Mouse (Mus musculus) limb, embryonic 14.5 days (tissue): ENCODE data around the gene Stum. TPM values are rescaled to one million over a fixed set of nuclear protein-coding genes. Genes with fewer than 3 reads are reported as not detected.
A peak's percentile ranks its signal among the peaks of the same experiment; 100 is the strongest.

Source experiments
- ATAC-seq: fragments of 200-750 bp; cut with Nextera tagmentation; 2 replicates; pipeline ENCODE4 v1.8.0; 2017; ENCODE audit warnings: low read depth, moderate number of reproducible peaks, moderate TSS enrichment; ENCODE audit not compliant: low FRiP score
- DNase-seq: peaks from one replicate; pipeline ENCODE4 v3.0.0-alpha.2; 2015; ENCODE audit warnings: low spot score
- H3K27ac ChIP-seq: fragments of 300-500 bp; sonication (generic); replicated peaks from 2 replicates; pipeline ENCODE4 v1.5.1; 2014; ENCODE audit warnings: low read depth, mild to moderate bottlenecking, low read length, moderate library complexity, mixed read lengths
- H3K27me3 ChIP-seq: fragments of 300-500 bp; sonication (generic); 2 replicates; pipeline ENCODE4 v1.6.1; 2014; ENCODE audit warnings: low read length, mixed read lengths; ENCODE audit not compliant: control insufficient read depth, insufficient read depth
- H3K36me3 ChIP-seq: fragments of 300-500 bp; sonication (generic); 2 replicates; pipeline ENCODE4 v1.6.1; 2014; ENCODE audit warnings: mild to moderate bottlenecking, low read length, moderate library complexity, mixed read lengths; ENCODE audit not compliant: control insufficient read depth, insufficient read depth
- H3K4me1 ChIP-seq: fragments of 300-500 bp; sonication (generic); 2 replicates; pipeline ENCODE4 v1.6.1; 2014; ENCODE audit warnings: antibody characterized with exemption, low read length, mixed read lengths; ENCODE audit not compliant: control insufficient read depth, insufficient read depth
- H3K4me2 ChIP-seq: fragments of 300-500 bp; sonication (generic); replicated peaks from 2 replicates; pipeline ENCODE4 v1.6.1; 2014; ENCODE audit warnings: low read depth, mild to moderate bottlenecking, low read length, moderate library complexity; ENCODE audit not compliant: severe bottlenecking
- H3K4me3 ChIP-seq: fragments of 300-500 bp; sonication (generic); replicated peaks from 2 replicates; pipeline ENCODE4 v1.5.1; 2014; ENCODE audit warnings: low read length
- H3K9ac ChIP-seq: fragments of 300-500 bp; sonication (generic); 2 replicates; pipeline ENCODE4 v1.6.1; 2014; ENCODE audit warnings: mild to moderate bottlenecking, low read depth, low read length, moderate library complexity; ENCODE audit not compliant: severe bottlenecking
- H3K9me3 ChIP-seq: fragments of 300-500 bp; sonication (generic); 2 replicates; pipeline ENCODE4 v1.6.1; 2016; ENCODE audit warnings: low read length; ENCODE audit not compliant: control insufficient read depth
- POLR2A ChIP-seq: fragments of 200-500 bp; IDR thresholded peaks from 2 replicates; pipeline ENCODE4 v1.8.0; 2012; ENCODE audit warnings: inconsistent platforms, mild to moderate bottlenecking, moderate library complexity, borderline replicate concordance; ENCODE audit not compliant: insufficient read depth, insufficient read length; ENCODE audit errors: extremely low read depth
- WGBS: fragments of 180-500 bp; shearing (Covaris S2); extraction: QIAGEN DNeasy Blood & Tissue Kit; methylation state at CpG from one replicate; pipeline ENCODE4 v1.1.7; 2014; 5-methylcytosine and 5-hydroxymethylcytosine counted together
- polyA plus RNA-seq, 2 experiments: library from polyadenylated mRNA; depleted of rRNA in 1 of 2; stranded (reverse) in 1 of 2; unstranded in 1 of 2; fragments of >200 nt; fragmentation: Nextera tagmentation in 1 of 2; extraction: Ambion mirVana in 1 of 2; gene quantifications; 2 replicates each; pipeline versions ENCODE4 v1.2.1 to v1.2.3; 2012 to 2014

Stum gene
- polyA plus RNA-seq, 2 experiments = 5.8 to 6.3 TPM

DNA sequence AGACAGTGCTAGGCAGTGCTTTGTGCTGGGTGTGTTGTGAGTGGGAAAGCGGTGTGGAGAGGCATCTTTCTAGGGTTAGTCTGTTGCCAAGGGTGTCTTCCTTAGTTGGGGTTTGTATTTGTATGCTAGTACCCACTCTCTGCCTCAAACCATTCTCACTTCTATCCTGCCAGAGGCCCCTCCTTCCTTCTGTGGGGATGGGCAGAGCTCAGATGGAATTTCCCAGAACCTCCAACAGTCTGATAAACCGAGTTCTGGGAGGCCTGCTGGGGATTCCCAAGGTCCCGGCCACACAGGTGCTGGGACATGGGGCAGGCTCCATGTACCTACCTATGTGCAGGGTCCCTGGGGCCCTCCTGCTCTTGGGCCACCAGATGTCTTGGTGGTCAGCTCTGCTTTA lies 59.4 kb downstream of the Stum start:
- H3K4me3 ChIP-seq = no peak overlapping the region
- no peak overlapping the region for H3K27ac ChIP-seq
- no peak for DNase-seq
- H3K9ac ChIP-seq = no peak overlapping the region
- no peak overlapping the region for H3K4me2 ChIP-seq
- WGBS = 69% methylated on average over 3 of the region's 3 CpGs
- ATAC-seq = no peak
- peaks cover 17% of the 10 kb centered on the region; the same call in 1 of the 2 replicates for H3K4me1 ChIP-seq
- peaks cover 25% of the 10 kb centered on the region for H3K36me3 ChIP-seq
- H3K9me3 ChIP-seq = no peaks in the 10 kb centered on the region
- TF ChIP-seq POLR2A = no peak
- no peaks in the 10 kb centered on the region for H3K27me3 ChIP-seq

DNA sequence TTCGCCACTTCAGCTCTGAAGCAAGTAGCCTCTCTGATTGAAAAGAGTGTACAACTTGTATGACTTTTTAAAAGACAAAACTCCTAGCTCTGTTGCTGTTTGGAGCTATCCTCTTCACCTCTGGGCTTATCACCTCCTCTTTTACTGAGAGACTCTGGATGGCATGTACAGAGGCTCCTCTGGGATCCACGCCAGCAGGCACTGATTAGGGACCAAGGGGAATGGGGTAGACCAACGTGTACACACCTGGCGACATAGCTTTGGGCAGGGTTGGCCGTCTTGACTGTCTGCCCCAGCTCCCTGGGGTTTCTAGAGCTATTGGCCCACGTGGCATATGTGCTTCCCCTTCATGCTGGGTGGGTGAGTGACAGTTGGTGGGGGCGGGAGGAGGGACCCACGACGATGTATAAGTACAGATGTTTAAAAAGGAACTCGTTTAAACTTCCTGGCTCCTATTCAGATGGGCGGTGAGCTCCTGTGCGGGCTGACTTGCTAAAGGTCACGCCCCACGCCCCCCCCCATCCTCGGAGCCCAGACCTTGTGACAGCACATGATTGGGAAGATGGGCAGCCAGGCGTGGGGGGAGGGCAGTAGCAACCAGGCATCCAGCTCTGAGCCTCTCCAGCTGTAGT lies 60.2 kb downstream of the Stum start:
- TF ChIP-seq POLR2A = no peak
- DNase-seq (no peak), ATAC-seq (no peak)
- H3K36me3 ChIP-seq = peaks cover 32% of the 10 kb centered on the region
- no peak overlapping the region for H3K4me3 ChIP-seq
- H3K27ac ChIP-seq = no peak overlapping the region
- peaks cover 15% of the 10 kb centered on the region; the same call in 1 of the 2 replicates for H3K4me1 ChIP-seq
- no peak overlapping the region for H3K9ac ChIP-seq
- H3K27me3 ChIP-seq = no peaks in the 10 kb centered on the region
- no peak overlapping the region for H3K4me2 ChIP-seq
- no peaks in the 10 kb centered on the region for H3K9me3 ChIP-seq
- 58% methylated on average over 14 of the region's 16 CpGs for WGBS

DNA sequence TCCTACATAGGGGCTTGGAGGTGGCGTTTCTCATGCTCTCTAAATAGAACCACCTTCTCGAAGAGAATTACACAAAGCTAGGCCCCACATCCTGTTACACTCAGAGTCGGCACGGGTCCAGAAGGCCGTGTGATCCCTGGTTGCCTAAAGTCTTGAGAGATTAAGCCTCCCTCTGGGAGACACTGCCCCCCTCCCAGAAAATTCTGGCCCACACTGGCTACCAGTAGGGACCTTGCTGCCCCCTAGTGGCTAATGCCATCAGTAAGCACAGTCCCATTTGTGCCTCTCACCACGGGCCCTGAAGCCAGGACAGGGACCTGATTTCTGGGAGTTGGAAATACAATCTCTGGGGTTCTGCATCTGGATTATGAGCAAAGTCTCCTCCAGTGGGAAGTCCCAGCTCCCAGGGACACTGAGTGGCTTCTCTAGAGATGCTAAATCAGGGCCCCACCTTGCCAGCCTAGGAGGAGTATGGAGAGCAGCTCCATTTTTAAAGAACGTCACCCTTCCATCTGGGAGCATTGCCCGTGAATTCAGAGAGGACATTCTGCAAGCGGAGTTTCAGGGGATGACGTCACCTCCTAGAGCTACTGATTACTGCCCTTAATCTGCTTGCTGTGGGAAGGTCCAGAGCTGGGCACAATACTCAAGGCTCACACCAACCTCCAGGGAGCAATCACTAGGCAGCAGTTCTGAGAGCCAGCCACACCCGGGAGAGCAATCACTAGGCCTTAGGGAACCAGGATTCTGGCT lies 61.1 kb downstream of the Stum start:
- DNase-seq (peak; percentile 82), ATAC-seq (peak; percentile 38; the same call in 1 of the 2 replicates)
- Histone ChIP-seq H3K36me3 (peaks cover 35% of the 10 kb centered on the region), H3K27me3 (no peaks in the 10 kb centered on the region), H3K4me2 (no peak overlapping the region), H3K4me3 (no peak overlapping the region), H3K9me3 (no peaks in the 10 kb centered on the region), H3K27ac (no peak overlapping the region), H3K4me1 (peaks cover 11% of the 10 kb centered on the region; the same call in 1 of the 2 replicates), H3K9ac (no peak overlapping the region)
- no peak for TF ChIP-seq POLR2A
- WGBS = 37% methylated on average over 11 of the region's 11 CpGs

DNA sequence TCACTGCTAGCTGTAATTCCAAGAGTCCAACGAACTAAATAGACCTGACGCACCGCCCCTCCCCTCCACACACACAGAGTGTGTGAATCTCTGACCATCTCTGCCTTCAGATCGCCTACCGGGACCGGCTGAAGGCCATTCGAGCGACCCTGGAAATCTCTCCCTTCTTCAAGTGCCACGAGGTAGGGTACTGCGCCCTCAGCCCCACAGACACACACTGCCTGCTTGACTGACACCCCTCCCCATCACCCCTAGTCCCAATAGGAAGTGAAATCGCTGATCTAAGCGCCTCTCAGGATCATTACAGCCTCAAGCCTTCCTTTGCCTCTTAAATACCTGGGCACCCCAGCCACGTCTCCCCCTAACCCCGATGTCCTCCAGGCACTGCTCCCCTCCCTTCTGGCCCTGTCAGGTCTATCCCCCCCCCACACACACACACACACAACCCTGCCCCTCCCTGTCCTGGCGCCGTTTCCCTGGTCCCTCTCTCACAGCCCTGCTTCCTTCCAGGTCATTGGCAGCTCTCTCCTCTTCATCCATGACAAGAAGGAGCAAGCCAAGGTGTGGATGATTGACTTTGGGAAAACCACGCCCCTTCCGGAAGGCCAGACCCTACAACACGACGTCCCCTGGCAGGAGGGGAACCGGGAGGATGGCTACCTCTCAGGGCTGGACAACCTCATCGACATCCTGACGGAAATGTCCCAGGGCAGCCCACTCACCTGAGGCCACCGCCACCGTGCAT lies 62.0 kb downstream of the Stum start:
- 63% methylated on average over 24 of the region's 25 CpGs for WGBS
- Histone ChIP-seq H3K4me2 (no peak overlapping the region), H3K4me3 (no peak overlapping the region), H3K36me3 (peaks cover 39% of the 10 kb centered on the region), H3K9me3 (no peaks in the 10 kb centered on the region), H3K27ac (no peak overlapping the region), H3K9ac (no peak overlapping the region), H3K27me3 (no peaks in the 10 kb centered on the region), H3K4me1 (peaks cover 11% of the 10 kb centered on the region; the same call in 1 of the 2 replicates)
- no peak for ATAC-seq
- TF ChIP-seq POLR2A = no peak
- DNase-seq = no peak

DNA sequence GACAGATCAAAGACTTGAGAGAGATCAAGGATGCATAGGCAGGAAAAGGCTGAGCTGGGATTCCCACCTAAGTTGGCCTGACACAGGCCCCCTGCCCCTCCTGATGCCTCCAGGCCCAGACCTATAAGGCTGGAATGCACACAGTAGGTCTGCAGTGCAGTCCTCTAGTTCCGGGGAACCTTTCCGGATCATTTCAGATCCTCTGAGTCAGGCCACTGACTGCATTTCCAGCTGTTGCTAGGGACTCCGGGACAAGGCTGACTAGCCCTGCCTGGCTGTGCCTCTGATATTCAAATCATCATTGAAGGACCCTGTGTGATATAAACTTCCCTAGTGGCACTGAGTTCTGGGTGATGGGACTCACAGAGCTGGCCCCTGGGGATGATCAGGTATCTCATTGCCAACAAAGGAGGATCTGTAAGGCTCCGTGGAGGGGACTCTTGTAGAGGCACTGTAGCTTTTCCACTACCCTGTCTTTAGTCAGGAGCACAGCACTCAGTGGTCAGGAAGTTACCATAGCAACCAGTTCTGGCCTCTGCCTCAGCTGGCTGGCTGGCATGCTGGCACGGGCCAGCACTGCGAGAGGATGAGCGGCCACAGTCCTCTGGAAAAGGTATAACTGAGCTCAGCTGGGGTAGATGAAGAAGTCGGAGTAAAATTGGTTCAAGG lies 62.7 kb downstream of the Stum start:
- no peak overlapping the region for H3K4me3 ChIP-seq
- no peak for DNase-seq
- TF ChIP-seq POLR2A = no peak
- no peak overlapping the region for H3K9ac ChIP-seq
- 0 out of 2 replicates have a peak overlapping the region, but pooled peaks have one; percentile 19 for H3K27ac ChIP-seq
- no peak overlapping the region for H3K4me2 ChIP-seq
- peaks cover 11% of the 10 kb centered on the region; the same call in 1 of the 2 replicates for H3K4me1 ChIP-seq
- no peak for ATAC-seq
- 52% methylated on average over 8 of the region's 8 CpGs for WGBS
- no peaks in the 10 kb centered on the region for H3K27me3 ChIP-seq
- H3K9me3 ChIP-seq = no peaks in the 10 kb centered on the region
- H3K36me3 ChIP-seq = peaks cover 43% of the 10 kb centered on the region
